Mouse (Mus musculus): ENCODE data around the gene 1700012B07Rik.

DNA sequence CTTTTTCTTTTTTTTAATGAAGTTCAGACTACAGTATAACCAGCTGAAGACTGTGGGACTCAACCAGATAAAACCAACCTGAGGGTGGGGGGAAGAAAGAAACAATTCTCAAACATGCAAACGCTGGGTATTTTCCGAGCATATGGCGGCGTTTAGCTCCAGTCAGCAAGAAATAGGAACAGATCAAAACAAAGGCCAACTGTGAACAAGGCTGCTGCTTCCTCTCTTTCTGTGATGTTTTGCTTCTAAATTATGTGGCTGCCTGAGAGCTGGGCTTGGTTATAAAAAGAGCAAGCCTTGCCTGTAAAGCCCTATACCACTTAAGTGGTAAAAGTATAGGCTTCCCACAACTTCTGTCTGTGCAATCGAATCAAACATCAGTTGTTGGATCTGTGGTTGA is 42.5 kb downstream of the 1700012B07Rik start:
- TF ChIP-seq CTCF (IDR thresholded peaks at IDR 0.05; ENCODE audit: extremely low read depth, insufficient read length, insufficient replicate concordance, low read depth, low read length) (no peak), POLR2A (IDR thresholded peaks at IDR 0.05; ENCODE audit: low read depth, low read length) (no peak)
